ENCODE assay signal across 28 mouse cellular contexts in the genomic region with DNA sequence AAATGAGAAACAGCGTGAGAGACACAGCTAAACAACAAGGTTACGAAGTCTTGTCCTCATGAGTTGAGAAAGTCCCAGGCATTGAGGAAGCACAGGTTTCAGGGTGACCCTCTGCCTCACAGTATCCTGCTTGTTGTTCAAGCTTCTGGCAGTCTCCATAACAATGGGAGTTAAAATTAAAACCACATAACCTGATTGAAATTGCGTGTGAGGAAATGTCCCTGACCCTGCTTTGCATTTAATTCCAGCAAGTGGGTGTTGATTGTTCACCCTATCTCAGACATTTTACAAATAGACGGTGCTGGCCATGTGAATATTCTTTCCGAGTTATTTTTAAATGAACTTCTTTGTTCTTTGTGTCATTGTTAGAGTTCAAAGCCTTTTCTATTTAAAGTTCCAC.
DNase-seq lines count a peak whose midpoint lies in the region; ATAC-seq and TF ChIP-seq lines count a peak whose summit lies in the region.
"Had no signal": no experiment of that assay in that cellular context is flagged by ENCODE, and none has a peak within 500 bp of the region (broad histone marks: within the 10 kb centered on the region; RNA-seq: fewer than 3 reads in every experiment).

No protein-coding gene starts in this region.

- no peaks in the 10 kb centered on the region for H3K36me3 ChIP-seq in heart, embryonic 15.5 days
- no peaks in the 10 kb centered on the region for H3K36me3 ChIP-seq in heart, adult 2 months (ENCODE audit: control insufficient read depth, insufficient read depth, low read length)
- H3K36me3 ChIP-seq in heart, postnatal 0 days (replicated peaks; ENCODE audit: control insufficient read depth, insufficient read depth, low read length), result no peaks in the 10 kb centered on the region
- no peaks in the 10 kb centered on the region for H3K36me3 ChIP-seq in kidney, embryonic 16.5 days (ENCODE audit: insufficient read depth, low read length)
- H3K36me3 ChIP-seq: embryonic facial prominence, embryonic 10.5 days; embryonic facial prominence, embryonic 13.5 days; forebrain, embryonic 12.5 days; forebrain, embryonic 15.5 days had no signal

- WGBS in heart, embryonic 15.5 days, result 46% methylated on average over 5 of the region's 5 CpGs
- WGBS in heart, adult 2 months, result 47% methylated on average over 5 of the region's 5 CpGs
- 38% methylated on average over 5 of the region's 5 CpGs for WGBS in heart, postnatal 0 days
- 74% methylated on average over 5 of the region's 5 CpGs for WGBS in kidney, embryonic 16.5 days

- TF ChIP-seq EP300 in heart, adult 2 months (IDR thresholded peaks at IDR 0.05; ENCODE audit: insufficient read depth, low read depth, low read length), result no peak
- peak; percentile 73; the same call in 1 of the 2 replicates for TF ChIP-seq EP300 in heart, postnatal 0 days (IDR thresholded peaks at IDR 0.05; ENCODE audit: low read depth)

- DNase-seq in heart, adult 11 months, result peak; percentile 90
- DNase-seq in heart, postnatal 14 days, result no peak
- DNase-seq in heart, adult 9 months (ENCODE audit: low spot score in 2 of 2), result peak; percentile 0 to 21
- DNase-seq in heart, postnatal 25 days (ENCODE audit: low spot score), result no peak
- DNase-seq in heart, adult 2 months, result no peak
- DNase-seq in heart, postnatal 0 days (ENCODE audit: low spot score), result peak; percentile 47
- DNase-seq: adrenal gland, postnatal 10 days; cerebellum, adult 11-12 months; cerebellum, adult 8-10 months; cerebellum, postnatal 10 days; cerebellum, postnatal 36 days; embryo, embryonic 11 days; gastrocnemius, postnatal 10 days; gastrocnemius, postnatal 36 days; kidney, adult 18-20 months; kidney, adult 9 months had no signal

- TF ChIP-seq CTCF in heart, adult 2 months (IDR thresholded peaks at IDR 0.05), result no peak
- no peak for TF ChIP-seq CTCF in heart, postnatal 0 days (IDR thresholded peaks at IDR 0.05; ENCODE audit: low read depth)

- H3K27me3 ChIP-seq in heart, embryonic 15.5 days, result no peaks in the 10 kb centered on the region
- H3K27me3 ChIP-seq in heart, adult 2 months (ENCODE audit: control insufficient read depth, insufficient read depth, low read length), result no peaks in the 10 kb centered on the region; the same call in 1 of the 2 replicates
- H3K27me3 ChIP-seq in heart, postnatal 0 days (ENCODE audit: control insufficient read depth, insufficient read depth, low read length), result no peaks in the 10 kb centered on the region
- no peaks in the 10 kb centered on the region for H3K27me3 ChIP-seq in kidney, embryonic 16.5 days (ENCODE audit: insufficient read depth, low read length)
- H3K27me3 ChIP-seq: embryonic facial prominence, embryonic 13.5 days; forebrain, embryonic 12.5 days; forebrain, embryonic 15.5 days had no signal

- no peak for TF ChIP-seq POLR2A in heart, adult 2 months (IDR thresholded peaks at IDR 0.05; ENCODE audit: insufficient read depth, low read depth, low read length)

- no peaks in the 10 kb centered on the region for H3K9me3 ChIP-seq in heart, embryonic 15.5 days (replicated peaks)
- H3K9me3 ChIP-seq in heart, postnatal 0 days (replicated peaks; ENCODE audit: control insufficient read depth, low read length), result 0 out of 2 replicates have a peak, but pooled peaks cover 2% of the 10 kb centered on the region
- H3K9me3 ChIP-seq in kidney, embryonic 16.5 days (ENCODE audit: low read length), result no peaks in the 10 kb centered on the region; the same call in 1 of the 2 replicates
- H3K9me3 ChIP-seq: embryonic facial prominence, embryonic 10.5 days; embryonic facial prominence, embryonic 13.5 days; forebrain, embryonic 12.5 days; forebrain, embryonic 15.5 days had no signal

- intact Hi-C loops in heart, postnatal 14 days (cut with DNase I), result no loop called here
- intact Hi-C loops in heart, postnatal 25 days (cut with DNase I), result no loop called here
- intact Hi-C loops in heart, adult 2 months (cut with DNase I), result no loop called here

- H3K4me2 ChIP-seq in heart, embryonic 15.5 days, result no peak overlapping the region
- no peak overlapping the region for H3K4me2 ChIP-seq in heart, postnatal 0 days (ENCODE audit: low read depth, low read length)
- no peak overlapping the region for H3K4me2 ChIP-seq in kidney, embryonic 16.5 days (replicated peaks; ENCODE audit: low read depth, low read length)
- H3K4me2 ChIP-seq: embryonic facial prominence, embryonic 13.5 days; forebrain, embryonic 12.5 days; forebrain, embryonic 15.5 days; hindbrain, embryonic 14.5 days had no signal

- peak; percentile 74 for ATAC-seq in heart, embryonic 15.5 days (replicated peaks; ENCODE audit: insufficient number of reproducible peaks, insufficient read depth, low FRiP score, low read depth)
- peak; percentile 89 for ATAC-seq in heart, postnatal 0 days (ENCODE audit: insufficient read depth, low read depth)
- no peak for ATAC-seq in kidney, embryonic 16.5 days (ENCODE audit: low FRiP score, low TSS enrichment)
- ATAC-seq: forebrain, embryonic 15.5 days; hindbrain, postnatal 0 days; inflammation-experienced regulatory T-cells, adult 6 months; intestine, embryonic 16.5 days had no signal

- H3K79me2 ChIP-seq in heart, adult 2 months (replicated peaks; ENCODE audit: control insufficient read depth, insufficient read depth, low read length), result no peaks in the 10 kb centered on the region

- H3K4me1 ChIP-seq in heart, embryonic 15.5 days (replicated peaks), result 0 out of 2 replicates have a peak, but pooled peaks cover 6% of the 10 kb centered on the region
- H3K4me1 ChIP-seq in heart, adult 2 months (ENCODE audit: control insufficient read depth, insufficient read depth, low read length), result no peaks in the 10 kb centered on the region; the same call in 1 of the 2 replicates
- peaks cover 4% of the 10 kb centered on the region; the same call in 1 of the 2 replicates for H3K4me1 ChIP-seq in heart, postnatal 0 days (ENCODE audit: control insufficient read depth, insufficient read depth)
- H3K4me1 ChIP-seq in kidney, embryonic 16.5 days (ENCODE audit: insufficient read depth, low read length), result no peaks in the 10 kb centered on the region
- H3K4me1 ChIP-seq: embryonic facial prominence, embryonic 10.5 days; embryonic facial prominence, embryonic 13.5 days; forebrain, embryonic 12.5 days; forebrain, embryonic 15.5 days had no signal

- peak overlapping the region; percentile 64 for H3K27ac ChIP-seq in heart, embryonic 15.5 days
- H3K27ac ChIP-seq in heart, adult 2 months, result no peak overlapping the region
- peak overlapping the region; percentile 54 for H3K27ac ChIP-seq in heart, postnatal 0 days (ENCODE audit: low read depth)
- H3K27ac ChIP-seq in kidney, embryonic 16.5 days (ENCODE audit: low read length), result no peak overlapping the region
- H3K27ac ChIP-seq: embryonic facial prominence, embryonic 10.5 days; embryonic facial prominence, embryonic 13.5 days; forebrain, embryonic 12.5 days; forebrain, embryonic 15.5 days; hindbrain, embryonic 14.5 days; hindbrain, postnatal 0 days; kidney, postnatal 0 days had no signal

- H3K4me3 ChIP-seq in heart, embryonic 15.5 days, result no peak overlapping the region
- no peak overlapping the region for H3K4me3 ChIP-seq in heart, adult 2 months
- H3K4me3 ChIP-seq in heart, postnatal 0 days (ENCODE audit: low read depth, low read length), result no peak overlapping the region
- H3K4me3 ChIP-seq in kidney, embryonic 16.5 days (ENCODE audit: low read length), result no peak overlapping the region
- H3K4me3 ChIP-seq: embryonic facial prominence, embryonic 10.5 days; embryonic facial prominence, embryonic 13.5 days; erythroblast, embryonic 14.5 days; forebrain, embryonic 12.5 days; forebrain, embryonic 15.5 days had no signal

- H3K9ac ChIP-seq in heart, embryonic 15.5 days, result no peak overlapping the region
- no peak overlapping the region for H3K9ac ChIP-seq in heart, adult 2 months (ENCODE audit: low read depth, low read length)
- H3K9ac ChIP-seq in heart, postnatal 0 days (replicated peaks; ENCODE audit: low read depth, low read length), result no peak overlapping the region
- H3K9ac ChIP-seq in kidney, embryonic 16.5 days (replicated peaks; ENCODE audit: low read length), result no peak overlapping the region
- H3K9ac ChIP-seq: embryonic facial prominence, embryonic 13.5 days; forebrain, embryonic 12.5 days; forebrain, embryonic 15.5 days; hindbrain, embryonic 14.5 days had no signal

Comparison
In these comparisons a context has a peak if more than half of its experiments do, and no peak if none do; other contexts are left out.
1. DNase-seq: peak in heart, adult 11 months (single experiment), heart, adult 9 months (2 of 2) and heart, postnatal 0 days (single experiment); none in heart, postnatal 14 days (0 of 2), heart, postnatal 25 days (single experiment) and heart, adult 2 months (0 of 2).
2. H3K27ac ChIP-seq: peak in heart, embryonic 15.5 days (single experiment) and heart, postnatal 0 days (single experiment); none in heart, adult 2 months (single experiment) and kidney, embryonic 16.5 days (single experiment).